Mouse (Mus musculus): ENCODE measurements around the gene Dazap2.
"Not testable (repeated sequence)": the region's sequence is repeated elsewhere in the genome, so short reads cannot be mapped to it uniquely, and the experiment has no call there.

Gene Dazap2

GRCm38 (mm10) chr15:100611951-100612350 lies 3.2 kb upstream of the Dazap2 start:
- DNase-seq (ENCODE audit: low spot score), result no peak

GRCm38 (mm10) chr15:100612432-100612831 lies 2.7 kb upstream of the Dazap2 start:
- peak; percentile 63 for DNase-seq (ENCODE audit: low spot score)

- peak; percentile 86 for DNase-seq (ENCODE audit: low spot score)
These were observed 1.6 kb upstream of the Dazap2 start for GRCm38 (mm10) chr15:100613584-100613983.

GRCm38 (mm10) chr15:100614218-100614995 lies 742 bp upstream of the Dazap2 start:
- DNase-seq (ENCODE audit: low spot score), result peak; percentile 85

- peak; percentile 96 for DNase-seq (ENCODE audit: low spot score)
These were observed 674 bp downstream of the Dazap2 start for GRCm38 (mm10) chr15:100615825-100616220.

- DNase-seq (ENCODE audit: low spot score), result peak; percentile 64
These were observed 1.1 kb downstream of the Dazap2 start for GRCm38 (mm10) chr15:100616221-100616620.

- no peak for DNase-seq (ENCODE audit: low spot score)
These were observed 4.1 kb downstream of the Dazap2 start for GRCm38 (mm10) chr15:100619200-100619599.

GRCm38 (mm10) chr15:100621671-100622070 lies 6.5 kb downstream of the Dazap2 start:
- DNase-seq (ENCODE audit: low spot score), result not testable (repeated sequence)

- DNase-seq (ENCODE audit: low spot score), result no peak
These were observed 7.0 kb downstream of the Dazap2 start for GRCm38 (mm10) chr15:100622164-100622563.

GRCm38 (mm10) chr15:100623754-100624153 lies 8.6 kb downstream of the Dazap2 start:
- no peak for DNase-seq (ENCODE audit: low spot score)

- DNase-seq (ENCODE audit: low spot score), result no peak
These were observed 9.3 kb downstream of the Dazap2 start for GRCm38 (mm10) chr15:100624435-100624834.

- DNase-seq (ENCODE audit: low spot score), result peak; percentile 67
These were observed 12.1 kb downstream of the Dazap2 start for GRCm38 (mm10) chr15:100627287-100627686.

- DNase-seq (ENCODE audit: low spot score), result no peak
These were observed 12.7 kb downstream of the Dazap2 start for GRCm38 (mm10) chr15:100627774-100628370.

GRCm38 (mm10) chr15:100628797-100629196 lies 13.6 kb downstream of the Dazap2 start:
- no peak for DNase-seq (ENCODE audit: low spot score)

- DNase-seq (ENCODE audit: low spot score), result no peak
These were observed 15.0 kb downstream of the Dazap2 start for GRCm38 (mm10) chr15:100630126-100630525.

- DNase-seq (ENCODE audit: low spot score), result no peak
These were observed 16.5 kb downstream of the Dazap2 start for GRCm38 (mm10) chr15:100631454-100632170.

- no peak for DNase-seq (ENCODE audit: low spot score)
These were observed 17.2 kb downstream of the Dazap2 start for GRCm38 (mm10) chr15:100632323-100632722.

GRCm38 (mm10) chr15:100633341-100633740 lies 18.2 kb downstream of the Dazap2 start:
- DNase-seq (ENCODE audit: low spot score), result no peak

GRCm38 (mm10) chr15:100635239-100635638 lies 20.1 kb downstream of the Dazap2 start:
- DNase-seq (ENCODE audit: low spot score), result no peak

- DNase-seq (ENCODE audit: low spot score), result no peak
These were observed 20.9 kb downstream of the Dazap2 start for GRCm38 (mm10) chr15:100635851-100636645.

GRCm38 (mm10) chr15:100636700-100637501 lies 21.8 kb downstream of the Dazap2 start, which contains the start of gene Smagp:
Gene Smagp, minus strand, starts transcription at chr15:100636940.
- DNase-seq (ENCODE audit: low spot score), result peak; percentile 62
